Mouse (Mus musculus) left cerebral cortex, postnatal 10 days (tissue): ENCODE measurements around the gene Ccl17. TPM values are rescaled to one million over a fixed set of nuclear protein-coding genes. Genes with fewer than 3 reads are reported as not detected.

Source experiments
- DNase-seq, 2 experiments: peaks; one replicate each; pipeline ENCODE4 v3.0.0; 2021 to 2022; ENCODE audit warnings: low spot score in 2 of 2, mixed read lengths in 1 of 2; ENCODE audit errors: extremely low spot score in 1 of 2
- intact Hi-C: fragments of 180-260 bp; cut with DNase I; formaldehyde crosslinking; loops from one replicate; pipeline ENCODE4 v1.15.1; 2025
- total RNA-seq, 2 experiments: library from RNA; stranded (reverse); gene quantifications; 2 replicates each; pipeline ENCODE4 v1.2.3; 2021

Gene Ccl17
- 10 to 100 TPM; 10.8 to 12.3 TPM for total RNA-seq

GRCm38 (mm10) chr8:94810153-94810552 lies at the start of gene Ccl17:
Gene Ccl17 (plus strand): TSS chr8:94810453.
- intact Hi-C loops, result loop anchor here (5.0 to 10.0 kb wide), 2 partner anchors 38 to 215 kb away; partner anchors contain the start of gene Cx3cl1
- DNase-seq, result no peak

- intact Hi-C loops, result no loop called here
- DNase-seq, result no peak
Observed at GRCm38 (mm10) chr8:94767035-94767434, 43.2 kb upstream of the Ccl17 start.

- intact Hi-C loops, result loop anchor here (5.0 kb wide), 2 partner anchors 41 to 64 kb away; partner anchors contain the start of gene Ccl17
Observed at GRCm38 (mm10) chr8:94770945-94771344, 39.3 kb upstream of the Ccl17 start.

GRCm38 (mm10) chr8:94771941-94772670 lies 38.1 kb upstream of the Ccl17 start, which contains the start of gene Cx3cl1:
Gene Cx3cl1 (plus strand): TSS chr8:94772009.
- DNase-seq, result peak; percentile 88 to 93
- intact Hi-C loops, result loop anchor here (5.0 kb wide), 2 partner anchors 40 to 65 kb away; partner anchors contain the start of gene Ccl17

More at GRCm38 (mm10) chr8:94770945-94771344, 39.3 kb upstream of the Ccl17 start:
- peak in 1 of 2 experiments; percentile 68 for DNase-seq

- intact Hi-C loops, result loop anchor here (5.0 kb wide), 2 partner anchors 39 to 66 kb away; partner anchors contain the start of gene Ccl17
- DNase-seq, result no peak
Observed at GRCm38 (mm10) chr8:94773048-94773447, 37.2 kb upstream of the Ccl17 start.

- intact Hi-C loops, result loop anchor here (5.0 kb wide), 2 partner anchors 39 to 66 kb away; partner anchors contain the start of gene Ccl17
- DNase-seq, result peak; percentile 63 to 71
Observed at GRCm38 (mm10) chr8:94773700-94774171, 36.5 kb upstream of the Ccl17 start.

- intact Hi-C loops, result loop anchor here (5.0 kb wide), 2 partner anchors 38 to 67 kb away; partner anchors contain the start of gene Ccl17
- DNase-seq, result no peak
Observed at GRCm38 (mm10) chr8:94774601-94775000, 35.7 kb upstream of the Ccl17 start.

GRCm38 (mm10) chr8:94776346-94776745 lies 33.9 kb upstream of the Ccl17 start:
- intact Hi-C loops, result no loop called here
- DNase-seq, result no peak

GRCm38 (mm10) chr8:94778036-94778435 lies 32.2 kb upstream of the Ccl17 start:
- intact Hi-C loops, result no loop called here
- no peak for DNase-seq

- intact Hi-C loops, result no loop called here
- peak in 1 of 2 experiments; percentile 69 for DNase-seq
Observed at GRCm38 (mm10) chr8:94778473-94778872, 31.8 kb upstream of the Ccl17 start.

GRCm38 (mm10) chr8:94778895-94779533 lies 31.2 kb upstream of the Ccl17 start:
- DNase-seq, result no peak
- intact Hi-C loops, result no loop called here

- no peak for DNase-seq
- intact Hi-C loops, result no loop called here
Observed at GRCm38 (mm10) chr8:94779534-94780294, 30.5 kb upstream of the Ccl17 start.

GRCm38 (mm10) chr8:94780491-94781154 lies 29.6 kb upstream of the Ccl17 start:
- no peak for DNase-seq
- intact Hi-C loops, result no loop called here

GRCm38 (mm10) chr8:94781155-94781837 lies 29.0 kb upstream of the Ccl17 start:
- DNase-seq, result no peak
- intact Hi-C loops, result no loop called here

GRCm38 (mm10) chr8:94781838-94782235 lies 28.4 kb upstream of the Ccl17 start:
- DNase-seq, result no peak
- intact Hi-C loops, result no loop called here

GRCm38 (mm10) chr8:94783890-94784289 lies 26.4 kb upstream of the Ccl17 start:
- intact Hi-C loops, result no loop called here
- DNase-seq, result no peak

- DNase-seq, result peak in 1 of 2 experiments; percentile 51
- intact Hi-C loops, result no loop called here
Observed at GRCm38 (mm10) chr8:94785247-94785985, 24.8 kb upstream of the Ccl17 start.
